Mouse (Mus musculus): Measurements from ENCODE around the gene Cyp3a13. TPM values are rescaled to one million over a fixed set of nuclear protein-coding genes. Genes with fewer than 3 reads are reported as not detected.
"Not testable (repeated sequence)": the region's sequence is repeated elsewhere in the genome, so short reads cannot be mapped to it uniquely, and the experiment has no call there.

The Cyp3a13 gene
- polyA plus RNA-seq (2017; shearing (Covaris generic)): not detected

DNA sequence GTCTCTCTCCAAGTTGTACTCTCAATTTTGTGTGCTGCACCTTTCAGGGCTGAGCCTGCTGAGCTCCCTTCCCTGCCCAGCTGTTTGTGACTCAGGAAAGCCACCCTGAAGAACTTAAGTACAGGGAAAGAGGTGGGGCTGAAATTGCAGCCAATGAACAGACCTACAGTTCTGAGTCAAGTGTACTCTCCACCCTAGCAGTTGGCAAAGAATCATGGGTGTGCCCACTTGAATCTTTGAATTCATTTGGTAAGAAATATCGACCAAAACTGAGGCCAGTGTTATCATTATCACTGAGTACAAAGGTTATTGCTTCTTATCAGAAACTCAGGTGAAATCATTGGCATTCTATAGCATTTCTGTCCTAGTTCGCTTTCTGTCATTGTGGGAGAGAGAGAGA is at the start of gene Cyp3a13:
Cyp3a13 (minus strand) TSS at position 88 of the 400 bp plus-strand sequence.
- no peak for ATAC-seq

DNA sequence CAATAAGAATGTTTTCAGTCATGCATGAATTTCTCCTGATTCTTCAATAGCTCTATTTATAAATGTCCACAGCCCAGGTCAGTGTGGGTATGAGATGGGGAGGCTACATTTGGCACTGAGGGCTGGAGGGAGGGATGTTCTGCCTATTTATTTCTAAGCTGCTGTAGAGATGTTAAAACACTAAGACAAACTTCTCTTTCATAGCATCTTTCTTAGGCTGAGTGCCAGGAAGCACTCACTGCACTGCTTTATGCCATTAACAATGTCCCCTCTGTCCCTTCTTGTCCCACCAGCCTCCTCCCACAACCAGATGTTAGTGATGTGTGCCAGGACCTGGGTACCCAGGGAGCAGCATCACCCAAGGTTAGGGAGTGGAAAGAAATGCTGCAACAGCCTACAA is 45.1 kb upstream of the Cyp3a13 start:
- ATAC-seq: no peak

DNA sequence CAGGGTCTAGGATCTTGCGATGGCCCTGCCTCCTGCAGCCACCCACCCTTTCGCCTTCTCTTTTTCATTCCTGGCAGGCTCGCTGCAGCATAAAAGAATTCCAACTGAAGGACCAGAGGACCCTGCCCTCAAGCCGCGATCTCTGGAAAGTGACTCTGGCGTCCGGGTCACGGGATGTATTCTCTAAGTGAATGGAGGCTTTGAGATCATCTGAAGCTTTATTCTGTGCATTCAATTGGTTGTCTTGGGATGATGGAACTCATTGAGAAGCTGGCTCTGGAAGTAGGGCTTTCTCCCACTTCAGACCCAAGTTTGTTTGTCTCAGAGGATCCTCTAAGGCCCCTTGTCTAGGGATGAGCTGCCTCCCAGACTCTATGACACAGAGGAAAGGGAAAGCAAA is 41.5 kb upstream of the Cyp3a13 start, which contains the start of gene Gjc3:
Gjc3 (minus strand) TSS at position 154 of the 400 bp plus-strand sequence.
- no peak for ATAC-seq

DNA sequence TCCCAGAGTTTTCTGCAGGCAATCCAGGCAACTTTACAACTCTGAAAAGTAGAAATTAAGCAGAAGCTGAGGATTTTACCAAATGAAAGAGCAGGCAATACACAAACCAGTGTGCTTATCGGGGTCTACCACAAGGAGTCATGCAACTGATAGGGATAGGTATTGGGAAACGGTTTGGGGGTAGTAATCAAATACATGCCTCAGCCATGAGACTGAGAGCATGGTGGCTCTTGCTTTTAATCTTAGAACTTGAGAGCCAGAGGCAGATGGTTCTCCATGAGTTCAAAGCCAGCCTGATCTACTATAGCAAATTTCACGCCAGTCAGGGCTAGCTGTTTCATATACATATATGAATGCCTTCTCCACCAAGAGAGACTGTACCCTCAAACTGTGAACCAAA is 35.0 kb upstream of the Cyp3a13 start:
- ATAC-seq: no peak

DNA sequence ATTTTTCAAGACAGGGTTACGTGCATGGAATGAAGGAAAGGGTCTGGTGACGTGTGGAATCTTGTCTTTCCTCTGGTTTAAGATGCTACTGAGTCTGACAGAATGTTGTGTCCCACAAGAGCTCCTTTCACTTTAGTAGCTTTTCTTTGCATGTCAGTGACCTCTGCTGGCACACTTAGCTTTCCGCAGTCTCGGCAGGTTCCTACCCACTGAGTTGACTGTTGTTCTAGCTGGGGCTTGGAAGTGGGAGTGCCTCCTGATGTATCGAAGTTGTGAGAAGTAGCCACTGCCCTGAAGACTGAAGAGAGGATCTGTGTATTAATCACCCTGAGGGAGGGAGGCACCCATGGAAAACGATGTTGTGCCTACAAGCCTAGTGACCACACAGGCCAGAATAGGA is 29.8 kb upstream of the Cyp3a13 start:
- ATAC-seq: no peak

DNA sequence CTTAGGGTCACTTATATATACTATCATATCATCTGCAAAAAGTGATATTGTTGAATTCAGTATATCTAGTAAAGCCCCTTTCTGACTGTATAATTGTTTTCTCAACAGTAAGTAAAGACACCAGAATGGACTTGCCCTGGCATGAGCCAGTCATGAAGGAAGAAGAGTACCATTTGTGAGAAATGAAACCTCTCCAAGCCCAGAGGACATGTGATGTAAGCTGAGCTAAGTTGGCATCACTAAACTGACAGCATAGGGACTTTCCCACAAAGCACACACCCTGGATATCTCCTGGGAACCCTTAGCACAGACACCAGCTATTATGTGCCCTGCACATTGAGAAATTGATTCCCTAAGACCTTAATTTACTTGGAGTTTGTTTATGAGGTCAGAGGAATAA is 25.9 kb upstream of the Cyp3a13 start:
- ATAC-seq: no peak

DNA sequence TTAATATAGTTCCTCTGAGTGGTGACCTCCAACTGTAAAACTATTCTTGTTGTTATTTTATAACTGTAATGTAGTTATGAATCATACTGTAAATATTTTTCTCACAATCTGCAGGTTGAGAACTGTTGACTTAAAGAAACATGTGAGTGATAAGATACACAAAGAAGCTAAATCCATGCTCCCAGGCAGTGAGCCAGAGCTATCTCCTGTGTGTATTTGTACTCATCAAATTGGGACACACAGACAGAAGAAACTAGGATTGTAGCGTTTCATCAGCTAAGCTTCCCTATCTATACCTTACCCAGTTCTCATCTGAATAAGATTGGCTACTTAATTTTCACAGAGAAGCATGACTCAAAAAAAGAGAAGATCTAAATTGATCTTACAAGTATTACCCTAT is 21.7 kb upstream of the Cyp3a13 start:
- no peak for ATAC-seq

DNA sequence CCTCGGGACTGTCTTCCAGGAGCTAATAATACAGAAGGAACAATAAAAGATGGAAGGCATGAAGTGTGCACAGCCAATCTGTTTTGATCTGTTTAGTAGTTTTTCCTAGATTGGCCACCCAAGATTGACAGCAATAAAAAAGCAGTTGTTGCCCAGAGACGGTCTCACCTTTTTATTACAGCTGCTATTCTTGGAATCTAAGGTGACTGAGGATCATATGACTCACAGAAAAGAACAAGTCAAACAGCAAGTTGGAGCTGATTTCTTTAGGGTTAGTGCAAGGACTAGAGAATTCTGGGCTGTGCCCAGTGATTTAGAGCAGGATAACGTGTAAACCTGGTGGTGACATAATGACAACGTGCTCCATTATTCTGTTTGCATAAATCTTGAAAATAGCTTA is 19.5 kb upstream of the Cyp3a13 start:
- no peak for ATAC-seq

DNA sequence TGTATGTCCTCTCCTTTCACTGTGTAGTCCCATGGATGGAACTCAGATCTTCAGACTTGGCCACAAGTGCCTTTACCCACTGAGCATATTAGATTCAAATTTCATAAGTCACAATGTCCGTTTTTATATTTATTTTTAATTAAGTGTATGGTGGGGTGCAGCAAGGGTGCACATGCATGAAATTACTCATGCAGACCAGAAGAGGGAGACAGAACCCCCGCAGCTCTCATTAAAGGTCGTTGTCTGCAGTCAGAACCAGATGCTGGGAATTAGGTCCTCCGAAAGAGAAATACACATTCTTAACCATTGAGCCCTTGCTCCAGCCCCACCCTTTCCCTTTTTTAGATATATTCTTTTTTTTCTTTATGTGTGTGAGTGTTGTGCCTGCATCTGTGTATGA is 15.8 kb upstream of the Cyp3a13 start:
- ATAC-seq: no peak

DNA sequence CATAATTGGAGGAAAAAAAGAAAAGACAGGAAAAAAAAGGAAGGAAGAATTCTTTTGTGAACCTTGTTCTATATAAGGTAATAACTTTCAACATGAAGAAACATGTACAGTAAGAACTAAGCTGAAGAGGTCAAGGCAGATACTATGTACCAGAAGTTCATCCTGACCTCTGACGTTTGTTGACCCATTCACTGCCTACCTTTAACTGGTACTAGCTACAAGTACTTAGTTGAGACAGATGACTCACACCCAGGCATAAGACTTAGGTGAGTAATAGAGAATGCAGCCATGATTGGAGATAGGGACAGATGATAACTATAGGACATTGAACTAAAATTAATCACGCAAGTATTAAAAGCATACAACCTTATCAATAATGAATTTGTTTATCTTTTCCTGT is 15.1 kb upstream of the Cyp3a13 start:
- no peak for ATAC-seq

DNA sequence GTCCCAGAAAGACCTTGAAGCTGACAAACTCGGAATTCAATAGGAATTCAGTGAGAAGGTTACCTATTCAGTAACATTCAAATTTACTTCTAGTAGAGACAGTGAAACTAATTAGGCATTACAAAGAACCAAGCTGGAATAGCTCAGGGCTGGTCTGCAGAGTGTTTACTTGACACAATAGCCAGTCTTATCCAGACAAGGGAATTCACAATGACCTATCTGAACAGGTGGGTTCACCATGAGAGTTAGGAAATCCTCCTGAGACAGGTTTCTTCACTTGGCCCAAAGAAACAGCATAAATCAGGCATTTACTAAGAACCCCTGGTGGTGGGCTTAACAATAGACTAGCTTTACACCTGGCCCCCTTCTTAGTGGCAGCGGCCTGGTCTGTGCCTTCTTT is 12.5 kb upstream of the Cyp3a13 start:
- not testable (repeated sequence) for ATAC-seq

DNA sequence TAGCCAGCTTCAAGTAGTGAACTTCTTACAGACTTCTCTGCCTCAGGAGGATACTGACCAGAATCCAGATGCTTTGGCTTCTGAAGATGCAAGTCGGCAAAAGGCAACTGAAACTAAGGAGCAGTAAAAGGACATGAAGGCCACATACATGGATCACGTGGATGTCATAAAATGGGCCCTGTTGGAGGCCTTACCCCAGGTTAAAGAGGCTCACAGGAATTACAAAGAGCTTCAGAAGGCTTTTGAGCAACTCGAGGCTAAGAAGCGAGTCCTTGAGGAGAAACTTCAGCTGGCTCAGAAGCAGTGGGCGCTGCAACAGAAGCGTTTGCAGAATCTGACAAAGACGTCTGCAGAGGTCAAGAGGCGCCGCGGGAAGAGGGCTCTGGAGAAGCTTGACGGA is 7.0 kb upstream of the Cyp3a13 start:
- ATAC-seq: no peak

DNA sequence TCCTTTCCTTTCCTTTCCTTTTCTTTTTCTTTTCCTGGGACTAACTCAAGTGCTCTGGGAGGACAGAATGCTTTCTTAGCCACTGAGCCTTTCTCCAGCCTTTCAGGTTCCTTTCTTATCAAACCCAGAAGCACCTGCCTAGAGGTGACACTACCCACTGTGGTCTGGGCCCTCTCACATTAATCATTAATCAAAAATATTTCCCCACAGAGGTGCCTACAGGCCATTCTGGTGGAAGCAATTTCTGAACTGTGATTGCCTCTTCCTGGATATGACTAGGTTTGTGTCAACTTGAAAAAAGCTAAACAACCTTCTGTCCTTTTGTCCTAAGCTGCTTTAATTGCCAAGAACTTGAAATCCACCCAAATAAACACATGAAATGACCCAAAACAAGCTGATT is 752 bp upstream of the Cyp3a13 start:
- ATAC-seq: no peak

DNA sequence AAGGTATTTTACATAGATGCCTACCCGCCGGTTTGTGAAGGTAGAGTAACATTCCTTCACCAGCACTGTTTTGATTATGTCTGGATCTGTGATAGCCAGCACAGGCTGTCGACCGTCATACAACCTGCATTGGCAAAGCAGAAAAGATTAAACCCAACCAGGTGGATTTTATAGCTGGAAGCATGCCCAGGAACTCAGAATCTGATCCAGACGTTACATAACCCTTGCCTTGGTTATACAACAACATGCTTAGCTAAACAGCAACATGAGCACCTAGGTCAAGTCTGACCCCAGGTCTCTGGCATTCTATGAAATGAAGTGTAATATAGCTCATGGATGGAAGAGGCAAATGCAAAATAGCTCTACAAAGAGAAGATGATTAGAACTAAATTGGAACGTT is 5.9 kb downstream of the Cyp3a13 start:
- no peak for ATAC-seq

DNA sequence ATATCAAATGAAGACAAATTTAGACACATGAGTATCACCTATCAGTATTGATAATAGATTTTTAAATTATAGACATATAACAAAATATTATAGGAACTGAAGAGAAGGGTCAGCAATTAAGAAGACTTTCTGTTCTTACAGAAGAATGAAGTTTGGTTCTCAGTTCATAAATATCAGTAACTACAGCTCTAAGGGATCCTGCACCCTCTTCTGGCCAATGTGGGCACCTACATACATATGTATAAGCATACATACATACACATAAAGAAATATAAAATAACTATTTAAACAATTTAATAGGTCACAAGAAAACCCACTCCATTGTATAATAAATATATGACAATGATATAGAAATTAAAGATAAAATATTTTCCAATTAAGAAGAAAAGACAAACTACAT is 6.9 kb downstream of the Cyp3a13 start:
- no peak for ATAC-seq

DNA sequence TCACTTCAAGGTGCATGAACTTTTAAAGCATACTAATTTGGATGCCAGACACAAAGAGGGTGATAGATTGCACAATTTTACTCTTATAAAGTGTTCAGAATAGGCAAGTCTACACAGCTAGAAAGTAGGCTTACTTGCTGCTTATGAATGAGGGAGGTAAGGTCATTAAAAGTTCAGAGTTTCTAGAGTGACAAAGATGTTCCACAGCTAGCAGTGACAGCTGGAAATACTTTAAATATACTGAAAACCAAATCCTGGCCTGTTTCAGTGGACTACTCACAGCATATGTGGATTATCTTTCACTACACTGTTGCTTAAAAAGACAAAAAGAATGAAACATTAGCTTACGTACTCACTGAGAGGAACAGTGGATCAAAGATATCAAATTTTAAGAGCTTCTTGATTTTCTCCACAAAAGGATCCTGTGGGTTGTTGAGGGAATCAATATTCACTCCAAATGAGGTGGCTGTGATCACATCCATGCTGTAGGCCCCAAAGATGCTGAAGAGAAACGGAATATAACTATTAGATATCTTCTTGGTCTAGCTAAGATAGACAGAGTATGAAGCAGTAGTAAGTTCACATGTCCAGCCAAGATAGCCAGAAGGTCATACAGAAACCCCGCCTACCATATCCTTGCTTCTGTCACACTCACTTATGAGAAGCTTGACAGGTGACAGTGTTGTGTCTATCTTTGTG is 11.7 kb downstream of the Cyp3a13 start:
- no peak for ATAC-seq

DNA sequence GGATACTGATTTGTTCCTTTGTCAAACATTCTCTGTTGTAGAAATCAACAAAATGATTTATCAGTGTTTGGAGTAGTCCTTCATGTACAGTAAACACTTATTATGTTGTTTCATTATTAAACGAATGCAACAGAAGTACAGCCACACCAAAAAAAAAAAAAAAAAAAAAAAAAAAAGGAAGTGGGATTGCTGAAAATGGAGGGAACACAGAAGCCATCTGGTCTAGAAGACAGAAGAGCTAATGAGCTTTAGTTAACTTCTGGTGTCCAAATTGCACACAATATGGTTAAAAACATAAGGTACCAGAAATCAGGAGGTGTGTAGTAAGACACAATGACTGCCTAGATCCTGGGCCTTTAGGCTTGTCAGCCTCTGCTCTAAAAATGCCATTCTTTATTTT is 23.6 kb downstream of the Cyp3a13 start:
- no peak for ATAC-seq

DNA sequence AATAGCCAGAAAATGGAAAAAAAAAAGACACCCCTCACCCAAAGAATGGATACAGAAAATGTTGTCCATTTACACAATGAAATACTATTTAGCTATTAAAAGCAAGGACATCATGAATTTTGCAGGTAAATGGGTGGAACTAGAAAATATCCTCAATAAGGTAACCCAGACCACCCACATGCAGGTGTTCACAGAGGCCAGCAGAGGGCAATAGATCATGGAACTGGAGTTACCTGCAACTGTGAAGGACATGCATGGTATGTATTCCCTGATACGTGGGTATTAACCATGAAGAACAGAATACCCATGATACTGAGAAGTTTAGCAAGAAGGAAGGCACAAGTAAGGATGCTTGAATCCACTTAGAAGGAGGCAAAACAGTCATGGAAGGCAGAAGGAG is 28.5 kb downstream of the Cyp3a13 start:
- no peak for ATAC-seq

DNA sequence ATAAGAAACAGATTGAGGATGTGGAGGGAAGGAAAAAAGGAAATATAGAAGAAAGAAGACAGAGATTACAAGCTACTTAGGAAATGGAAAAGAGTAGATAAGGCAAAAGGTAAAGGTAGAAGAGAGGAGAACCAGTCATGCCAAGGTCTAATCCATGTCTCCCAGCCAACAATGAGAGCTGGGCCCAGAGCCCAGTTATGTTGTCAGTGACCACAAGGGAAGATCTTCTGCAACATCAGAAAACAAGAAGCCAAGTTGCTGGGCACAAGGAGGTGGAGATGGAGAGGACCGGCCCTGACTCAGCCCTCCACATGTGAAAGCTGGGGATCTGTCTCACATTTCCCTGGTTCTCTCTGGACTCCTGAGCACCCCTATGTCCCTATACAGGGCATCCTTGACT is 33.8 kb downstream of the Cyp3a13 start:
- no peak for ATAC-seq

DNA sequence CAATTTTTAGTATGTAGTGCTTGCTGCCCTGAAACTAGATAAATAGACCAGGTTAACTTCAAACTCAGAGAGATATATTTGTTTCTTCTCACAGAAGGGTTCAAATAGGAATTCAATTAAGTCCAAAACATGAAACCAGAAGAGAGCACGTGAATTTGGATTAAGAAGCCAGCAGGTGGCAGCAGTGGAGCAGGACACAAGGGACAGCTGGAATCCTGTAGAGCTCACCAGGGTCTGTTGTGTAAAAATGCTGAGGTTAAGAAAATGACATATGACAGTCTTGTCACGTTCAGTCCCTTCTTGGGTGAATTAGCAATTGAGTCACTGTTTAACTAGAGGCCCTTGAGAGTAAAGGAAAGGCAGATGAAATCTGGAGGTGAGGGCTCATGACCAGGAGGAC is 35.5 kb downstream of the Cyp3a13 start:
- no peak for ATAC-seq

DNA sequence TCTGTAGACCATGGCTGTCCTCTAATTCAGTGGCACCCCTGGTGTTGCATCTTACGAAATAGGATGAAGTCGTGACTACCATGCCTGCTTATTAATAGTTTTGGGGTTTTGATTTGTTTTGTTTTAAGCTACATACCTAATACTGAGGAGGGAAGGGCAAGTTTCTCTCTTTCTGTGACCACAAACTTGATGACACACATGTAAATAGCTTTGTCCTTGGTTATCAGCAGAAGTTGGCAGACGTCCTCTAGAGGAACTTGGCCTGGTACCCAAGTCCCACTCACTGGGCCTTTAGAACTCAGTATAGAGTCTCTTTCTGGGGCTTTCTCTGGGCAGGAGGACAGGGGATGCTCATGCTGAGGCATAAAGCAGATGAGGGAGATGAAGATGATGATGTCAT is 38.1 kb downstream of the Cyp3a13 start:
- ATAC-seq: no peak

DNA sequence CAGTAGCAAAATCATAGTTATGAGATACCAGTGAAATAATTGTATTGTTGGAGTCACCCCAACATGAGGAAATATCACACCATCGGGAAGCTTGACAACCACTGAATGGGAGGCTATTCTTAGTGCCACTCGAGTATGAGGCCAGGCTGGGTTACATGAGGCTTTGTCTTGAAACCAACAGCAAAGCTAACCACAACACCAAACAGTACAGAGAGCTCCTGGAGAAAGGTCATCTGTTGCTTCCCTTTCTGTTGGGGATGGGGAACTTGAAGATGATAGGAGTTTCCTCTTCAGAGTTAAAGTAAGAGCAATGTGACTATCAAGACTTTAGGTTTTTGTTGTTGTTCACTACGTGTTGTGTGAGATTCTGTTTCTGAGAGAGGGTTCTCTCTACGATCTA is 38.5 kb downstream of the Cyp3a13 start:
- ATAC-seq: no peak

DNA sequence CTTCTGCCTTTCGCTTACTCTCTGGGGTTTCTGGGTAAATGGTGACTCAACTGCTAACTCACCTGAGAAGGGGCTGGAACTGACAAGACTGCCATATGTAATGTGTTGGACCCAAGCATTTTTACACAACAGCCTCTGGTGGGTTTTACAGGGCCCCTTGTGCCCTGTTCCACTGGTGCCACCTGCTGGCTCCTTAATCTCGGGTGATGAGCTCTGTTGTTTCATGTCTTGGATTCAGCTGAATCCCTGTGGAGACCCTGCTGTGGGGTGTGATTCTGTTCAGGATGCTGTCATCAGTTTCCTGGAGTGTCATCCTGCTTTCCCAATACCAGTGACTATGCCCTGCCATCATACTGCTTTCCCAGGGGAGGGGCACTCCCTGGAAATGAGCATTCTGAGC is 43.6 kb downstream of the Cyp3a13 start:
- ATAC-seq: no peak

DNA sequence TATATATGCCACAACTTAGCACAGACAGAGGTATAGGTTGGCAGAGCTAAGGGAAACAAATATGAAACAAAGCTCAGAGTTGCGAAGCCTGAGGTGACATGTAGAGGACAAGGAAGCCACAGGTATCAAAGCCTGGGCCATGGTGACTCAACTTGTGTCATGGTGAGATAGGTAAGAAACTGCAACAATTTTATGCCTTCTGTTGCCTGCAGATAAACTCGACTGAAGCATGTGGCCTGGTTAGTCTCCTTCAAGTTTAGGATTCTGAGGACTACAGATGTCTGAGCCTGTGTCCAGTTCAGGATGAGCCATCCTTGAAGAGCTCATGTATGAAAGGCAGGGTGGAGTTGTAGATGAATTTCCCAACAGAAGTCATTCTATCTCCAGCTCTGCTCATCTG is 46.4 kb downstream of the Cyp3a13 start:
- ATAC-seq: no peak

DNA sequence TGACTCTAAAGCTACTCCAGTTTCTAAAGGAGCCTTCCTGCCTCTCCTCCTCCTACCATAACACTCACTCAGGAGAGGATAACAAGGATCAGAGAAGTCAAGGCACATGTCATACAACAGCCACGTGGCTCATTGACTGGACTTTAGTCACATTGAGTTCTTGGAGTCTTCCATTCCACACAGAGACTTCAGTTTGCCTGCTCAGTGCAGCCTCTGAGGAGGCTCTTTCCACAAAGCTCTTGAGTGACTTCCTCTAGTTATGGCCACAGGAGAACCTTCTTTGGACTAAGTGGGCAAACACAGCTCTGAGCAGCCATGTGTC is 49.1 kb downstream of the Cyp3a13 start:
- ATAC-seq: not testable (repeated sequence)
